Mouse (Mus musculus) E14TG2a.4 (cell line): ENCODE data around the gene Cgnl1.

Experiments
- H3K27me3 ChIP-seq: 2 replicates; pipeline ENCODE4 v1.6.1; 2014; ENCODE audit warnings: low read length, control low read depth; ENCODE audit not compliant: insufficient read depth
- H3K36me3 ChIP-seq: 2 replicates; pipeline ENCODE4 v1.6.1; 2014; ENCODE audit warnings: low read length, control low read depth; ENCODE audit not compliant: insufficient read depth
- H3K4me1 ChIP-seq: replicated peaks from 2 replicates; pipeline ENCODE4 v1.6.1; 2014; ENCODE audit warnings: low read depth, low read length, control low read depth
- H3K4me3 ChIP-seq: replicated peaks from 2 replicates; pipeline ENCODE4 v1.5.1; 2014; ENCODE audit warnings: mild to moderate bottlenecking, low read length
- H3K9me3 ChIP-seq: 2 replicates; pipeline ENCODE4 v1.6.1; 2014; ENCODE audit warnings: low read length, control low read depth
- CTCF ChIP-seq: conservative IDR thresholded peaks from 2 replicates; pipeline ENCODE4 v1.5.1; 2014; ENCODE audit warnings: low read length
- NANOG ChIP-seq: IDR thresholded peaks from 2 replicates; pipeline ENCODE4 v1.6.1; 2014; ENCODE audit warnings: borderline replicate concordance, low read length, mixed read lengths
- POU5F1 ChIP-seq: IDR thresholded peaks from 2 replicates; pipeline ENCODE4 v1.6.1; 2014; ENCODE audit warnings: low read length, borderline replicate concordance

Gene Cgnl1

GRCm38 (mm10) chr9:71726121-71726520 is 45.3 kb downstream of the Cgnl1 start:
- H3K4me3 ChIP-seq, result no peak overlapping the region
- peaks cover 17% of the 10 kb centered on the region for H3K27me3 ChIP-seq
- no peaks in the 10 kb centered on the region for H3K36me3 ChIP-seq
- no peaks in the 10 kb centered on the region for H3K9me3 ChIP-seq
- peaks cover 30% of the 10 kb centered on the region for H3K4me1 ChIP-seq
- TF ChIP-seq POU5F1 (no peak), CTCF (no peak), NANOG (no peak)

GRCm38 (mm10) chr9:71722366-71722765 is 49.0 kb downstream of the Cgnl1 start:
- H3K9me3 ChIP-seq, result no peaks in the 10 kb centered on the region
- H3K4me3 ChIP-seq, result no peak overlapping the region
- peaks cover 27% of the 10 kb centered on the region for H3K4me1 ChIP-seq
- H3K36me3 ChIP-seq, result no peaks in the 10 kb centered on the region
- TF ChIP-seq NANOG (no peak), CTCF (no peak), POU5F1 (no peak)
- H3K27me3 ChIP-seq, result peaks cover 17% of the 10 kb centered on the region

GRCm38 (mm10) chr9:71716995-71717394 is 54.4 kb downstream of the Cgnl1 start:
- peaks cover 5% of the 10 kb centered on the region for H3K4me1 ChIP-seq
- peaks cover 19% of the 10 kb centered on the region for H3K36me3 ChIP-seq

GRCm38 (mm10) chr9:71710776-71711175 is 60.6 kb downstream of the Cgnl1 start:
- H3K4me3 ChIP-seq, result no peak overlapping the region
- no peaks in the 10 kb centered on the region for H3K27me3 ChIP-seq
- no peak for TF ChIP-seq POU5F1
- TF ChIP-seq CTCF, result no peak
- TF ChIP-seq NANOG, result no peak
- H3K9me3 ChIP-seq, result no peaks in the 10 kb centered on the region
- no peaks in the 10 kb centered on the region for H3K4me1 ChIP-seq
- peaks cover 13% of the 10 kb centered on the region; the same call in 1 of the 2 replicates for H3K36me3 ChIP-seq

More at GRCm38 (mm10) chr9:71716995-71717394, 54.4 kb downstream of the Cgnl1 start:
- Histone ChIP-seq H3K4me3 (no peak overlapping the region), H3K27me3 (no peaks in the 10 kb centered on the region), H3K9me3 (no peaks in the 10 kb centered on the region)
- TF ChIP-seq POU5F1 (no peak), CTCF (no peak), NANOG (no peak)

GRCm38 (mm10) chr9:71709199-71709598 is 62.2 kb downstream of the Cgnl1 start:
- Histone ChIP-seq H3K9me3 (no peaks in the 10 kb centered on the region), H3K4me1 (no peaks in the 10 kb centered on the region), H3K27me3 (no peaks in the 10 kb centered on the region), H3K4me3 (no peak overlapping the region), H3K36me3 (peaks cover 10% of the 10 kb centered on the region; the same call in 1 of the 2 replicates)
- TF ChIP-seq NANOG (no peak), POU5F1 (no peak), CTCF (no peak)

GRCm38 (mm10) chr9:71707989-71708388 is 63.4 kb downstream of the Cgnl1 start:
- H3K4me1 ChIP-seq, result no peaks in the 10 kb centered on the region
- H3K36me3 ChIP-seq, result peaks cover 6% of the 10 kb centered on the region; the same call in 1 of the 2 replicates
- H3K4me3 ChIP-seq, result no peak overlapping the region
- H3K9me3 ChIP-seq, result no peaks in the 10 kb centered on the region
- TF ChIP-seq NANOG, result no peak
- TF ChIP-seq CTCF, result no peak
- TF ChIP-seq POU5F1, result no peak
- H3K27me3 ChIP-seq, result no peaks in the 10 kb centered on the region

- H3K27me3 ChIP-seq, result no peaks in the 10 kb centered on the region
- TF ChIP-seq CTCF (no peak), NANOG (no peak), POU5F1 (no peak)
- no peaks in the 10 kb centered on the region for H3K4me1 ChIP-seq
- H3K9me3 ChIP-seq, result no peaks in the 10 kb centered on the region
- H3K4me3 ChIP-seq, result no peak overlapping the region
- peaks cover 6% of the 10 kb centered on the region; the same call in 1 of the 2 replicates for H3K36me3 ChIP-seq
Measured at GRCm38 (mm10) chr9:71704332-71705014, 66.9 kb downstream of the Cgnl1 start.

- H3K27me3 ChIP-seq, result no peaks in the 10 kb centered on the region
- H3K4me1 ChIP-seq, result peaks cover 3% of the 10 kb centered on the region; the same call in 1 of the 2 replicates
- H3K9me3 ChIP-seq, result no peaks in the 10 kb centered on the region
- no peaks in the 10 kb centered on the region for H3K36me3 ChIP-seq
- TF ChIP-seq POU5F1, result no peak
- H3K4me3 ChIP-seq, result no peak overlapping the region
Measured at GRCm38 (mm10) chr9:71699087-71699486, 72.3 kb downstream of the Cgnl1 start.

GRCm38 (mm10) chr9:71698116-71698515 is 73.3 kb downstream of the Cgnl1 start:
- peaks cover 7% of the 10 kb centered on the region; the same call in 1 of the 2 replicates for H3K4me1 ChIP-seq
- TF ChIP-seq CTCF (no peak), NANOG (no peak), POU5F1 (no peak)
- no peaks in the 10 kb centered on the region for H3K36me3 ChIP-seq

More at GRCm38 (mm10) chr9:71698116-71698515, 73.3 kb downstream of the Cgnl1 start:
- H3K9me3 ChIP-seq, result no peaks in the 10 kb centered on the region
- H3K4me3 ChIP-seq, result no peak overlapping the region
- H3K27me3 ChIP-seq, result no peaks in the 10 kb centered on the region
